Mouse (Mus musculus): Measurements from ENCODE around the gene Adat3. TPM values are rescaled to one million over a fixed set of nuclear protein-coding genes. Genes with fewer than 3 reads are reported as not detected.

Gene Adat3
- polyA plus RNA-seq, 1 experiment from 2014 or later, result 9.7 TPM

Small RNAs within 50 kb of the gene (microRNA-seq; reads per million reads assigned to microRNA genes)
- gene Mir6912 (ENCODE audit: borderline number of aligned reads), result 1.1 reads per million

Other genes with a start within 250 kb of the Adat3 start
- 0.25 TPM in 2 replicates for gene Plk5, start 246.4 kb upstream of the Adat3 start, polyA plus RNA-seq (2014; fragmentation: Nextera tagmentation; extraction: Ambion mirVana)
- gene Mex3d, start 215.2 kb upstream of the Adat3 start, polyA plus RNA-seq (2014; fragmentation: Nextera tagmentation; extraction: Ambion mirVana), result 2.5 and 3.7 TPM in 2 replicates
- gene Mbd3, start 203.3 kb upstream of the Adat3 start, polyA plus RNA-seq (2014; fragmentation: Nextera tagmentation; extraction: Ambion mirVana), result 174 and 175 TPM in 2 replicates
- 835 and 866 TPM in 2 replicates for gene Uqcr11, start 196.1 kb upstream of the Adat3 start, polyA plus RNA-seq (2014; fragmentation: Nextera tagmentation; extraction: Ambion mirVana)
- 148 and 149 TPM in 2 replicates for gene Tcf3, start 169.2 kb upstream of the Adat3 start, polyA plus RNA-seq (2014; fragmentation: Nextera tagmentation; extraction: Ambion mirVana)
- 0.94 and 1.3 TPM in 2 replicates for gene Onecut3, start 108.0 kb upstream of the Adat3 start, polyA plus RNA-seq (2014; fragmentation: Nextera tagmentation; extraction: Ambion mirVana)
- gene Atp8b3, start 63.8 kb upstream of the Adat3 start, polyA plus RNA-seq (2014; fragmentation: Nextera tagmentation; extraction: Ambion mirVana), result 0.12 and 0.23 TPM in 2 replicates
- 31.8 and 33.4 TPM in 2 replicates for gene Rexo1, start 41.3 kb upstream of the Adat3 start, polyA plus RNA-seq (2014; fragmentation: Nextera tagmentation; extraction: Ambion mirVana)
- 10.0 and 11.4 TPM in 2 replicates for gene Klf16, start 25.6 kb upstream of the Adat3 start, polyA plus RNA-seq (2014; fragmentation: Nextera tagmentation; extraction: Ambion mirVana)
- 89.7 and 96.5 TPM in 2 replicates for gene Abhd17a, start 12.5 kb upstream of the Adat3 start, polyA plus RNA-seq (2014; fragmentation: Nextera tagmentation; extraction: Ambion mirVana)
- 93.9 and 94.3 TPM in 2 replicates for gene Scamp4, start within 50 bp of the Adat3 start, polyA plus RNA-seq (2014; fragmentation: Nextera tagmentation; extraction: Ambion mirVana)
- gene Gm49322, start 3.1 kb downstream of the Adat3 start, polyA plus RNA-seq (2014; fragmentation: Nextera tagmentation; extraction: Ambion mirVana), result 3.6 TPM in 2 replicates
- 92.3 and 96.1 TPM in 2 replicates for gene Csnk1g2, start 20.0 kb downstream of the Adat3 start, polyA plus RNA-seq (2014; fragmentation: Nextera tagmentation; extraction: Ambion mirVana)
- gene Btbd2, start 54.2 kb downstream of the Adat3 start, polyA plus RNA-seq (2014; fragmentation: Nextera tagmentation; extraction: Ambion mirVana), result 38.0 and 38.4 TPM in 2 replicates
- 124 and 128 TPM in 2 replicates for gene Mknk2, start 75.2 kb downstream of the Adat3 start, polyA plus RNA-seq (2014; fragmentation: Nextera tagmentation; extraction: Ambion mirVana)
- gene Mob3a, start 99.1 kb downstream of the Adat3 start, polyA plus RNA-seq (2014; fragmentation: Nextera tagmentation; extraction: Ambion mirVana), result 56.7 and 57.3 TPM in 2 replicates
- gene Izumo4, start 99.3 kb downstream of the Adat3 start, polyA plus RNA-seq (2014; fragmentation: Nextera tagmentation; extraction: Ambion mirVana), result 5.7 and 6.8 TPM in 2 replicates
- 53.1 and 53.2 TPM in 2 replicates for gene Ap3d1, start 139.4 kb downstream of the Adat3 start, polyA plus RNA-seq (2014; fragmentation: Nextera tagmentation; extraction: Ambion mirVana)
- 23.9 and 28.2 TPM in 2 replicates for gene Dot1l, start 152.3 kb downstream of the Adat3 start, polyA plus RNA-seq (2014; fragmentation: Nextera tagmentation; extraction: Ambion mirVana)
- gene Sf3a2, start 195.3 kb downstream of the Adat3 start, polyA plus RNA-seq (2014; fragmentation: Nextera tagmentation; extraction: Ambion mirVana), result 116 and 121 TPM in 2 replicates
- gene Plekhj1, start 195.7 kb downstream of the Adat3 start, polyA plus RNA-seq (2014; fragmentation: Nextera tagmentation; extraction: Ambion mirVana), result 178 and 188 TPM in 2 replicates
- gene Amh, start 202.4 kb downstream of the Adat3 start, polyA plus RNA-seq (2014; fragmentation: Nextera tagmentation; extraction: Ambion mirVana), result 0.14 TPM in 1 of 2 replicates, not detected in the other
- 1.1 and 1.5 TPM in 2 replicates for gene Jsrp1, start 210.6 kb downstream of the Adat3 start, polyA plus RNA-seq (2014; fragmentation: Nextera tagmentation; extraction: Ambion mirVana)
- 1,793 and 1,800 TPM in 2 replicates for gene Oaz1, start 223.8 kb downstream of the Adat3 start, polyA plus RNA-seq (2014; fragmentation: Nextera tagmentation; extraction: Ambion mirVana)
- 0.05 TPM in 1 of 2 replicates, not detected in the other for gene Lingo3, start 241.2 kb downstream of the Adat3 start, polyA plus RNA-seq (2014; fragmentation: Nextera tagmentation; extraction: Ambion mirVana)